Mouse (Mus musculus): ENCODE results near the gene Polr3h. TPM values are rescaled to one million over a fixed set of nuclear protein-coding genes. Genes with fewer than 3 reads are reported as not detected.
A peak's percentile ranks its signal among the peaks of the same experiment; 100 is the strongest.

Gene Polr3h
- total RNA-seq, 2 experiments from 2014 or later = 6.4 to 7.6 TPM

DNA sequence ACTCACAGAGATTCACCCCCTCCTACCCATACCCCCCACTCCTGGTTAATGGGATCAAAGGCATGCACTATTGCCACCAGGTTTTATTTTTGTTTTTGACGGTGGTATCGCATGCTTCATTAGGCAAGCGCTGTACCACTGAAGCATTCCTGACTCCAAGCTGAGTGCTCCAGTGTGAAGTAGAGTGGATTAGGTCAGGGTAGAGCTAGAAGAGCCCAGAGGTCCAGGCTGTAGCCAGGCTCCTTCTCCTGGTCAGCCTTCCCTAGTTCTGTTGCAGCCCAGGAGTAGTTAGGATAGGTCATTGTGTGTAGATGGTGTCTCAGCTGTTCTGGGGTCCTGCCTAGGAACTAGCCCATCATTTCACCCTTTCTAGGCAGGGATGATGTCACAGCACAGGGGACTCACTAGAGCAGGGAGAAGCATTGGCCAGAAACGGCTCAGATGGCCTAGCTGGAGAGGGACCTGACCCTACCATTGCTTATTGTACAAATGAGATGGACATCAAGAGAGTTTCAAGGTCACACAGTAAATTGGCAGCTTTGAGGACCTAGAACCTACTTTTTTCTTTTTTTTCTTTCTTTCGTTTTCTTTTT, 80.9 kb downstream of the Polr3h start:
- Histone ChIP-seq H3K4me3 (no peak overlapping the region; the same call in 1 of the 2 replicates), H3K27ac (peak overlapping the region; percentile 100)
- peak; percentile 26 for DNase-seq
- TF ChIP-seq CTCF (IDR thresholded peaks at IDR 0.05) = no peak
- intact Hi-C loops (cut with DNase I) = no loop called here

DNA sequence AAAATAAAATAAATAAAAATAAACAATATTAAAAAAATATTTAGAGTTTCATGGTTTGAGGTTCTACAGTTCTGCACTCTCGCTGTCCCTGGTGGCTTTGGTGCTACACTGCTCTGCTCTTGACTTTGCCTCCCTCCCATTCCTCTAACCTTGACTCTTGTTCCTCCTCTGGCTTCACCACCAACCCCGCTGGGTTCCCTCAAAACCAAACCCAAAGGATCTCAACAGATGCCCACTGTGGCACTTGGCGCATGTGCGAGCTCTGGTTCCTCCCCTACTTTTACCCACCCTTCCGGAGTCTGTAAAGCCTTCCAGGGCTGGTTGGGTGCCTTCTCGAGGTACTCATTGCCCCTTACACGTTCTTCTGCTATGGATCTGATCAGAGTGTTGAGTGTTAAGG, 83.8 kb downstream of the Polr3h start:
- DNase-seq = peak; percentile 16
- no peak overlapping the region for H3K4me3 ChIP-seq
- peak overlapping the region; percentile 96 for H3K27ac ChIP-seq
- intact Hi-C loops (cut with DNase I) = no loop called here
- TF ChIP-seq CTCF (IDR thresholded peaks at IDR 0.05) = no peak

DNA sequence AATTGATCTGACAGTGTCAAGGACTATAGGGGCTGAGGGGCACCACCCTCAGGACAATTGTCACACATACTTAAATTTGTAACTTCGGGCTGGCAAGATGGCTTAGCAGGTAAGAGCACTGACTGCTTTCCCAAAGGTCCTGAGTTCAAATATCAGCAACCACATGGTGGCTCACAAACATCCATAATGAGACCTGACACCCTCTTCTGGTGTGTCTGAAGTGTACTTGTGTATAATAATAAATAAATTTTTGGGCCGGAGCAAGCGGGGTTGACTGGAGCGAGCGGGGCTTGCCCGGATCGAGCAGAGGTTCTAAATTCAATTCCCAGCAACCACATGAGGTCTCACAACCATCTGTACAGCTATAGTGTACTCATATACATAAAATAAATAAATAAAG, 85.7 kb downstream of the Polr3h start:
- intact Hi-C loops (cut with DNase I) = no loop called here
- Histone ChIP-seq H3K4me3 (no peak overlapping the region), H3K27ac (peak overlapping the region; percentile 96)
- DNase-seq = no peak
- TF ChIP-seq CTCF (IDR thresholded peaks at IDR 0.05) = no peak

DNA sequence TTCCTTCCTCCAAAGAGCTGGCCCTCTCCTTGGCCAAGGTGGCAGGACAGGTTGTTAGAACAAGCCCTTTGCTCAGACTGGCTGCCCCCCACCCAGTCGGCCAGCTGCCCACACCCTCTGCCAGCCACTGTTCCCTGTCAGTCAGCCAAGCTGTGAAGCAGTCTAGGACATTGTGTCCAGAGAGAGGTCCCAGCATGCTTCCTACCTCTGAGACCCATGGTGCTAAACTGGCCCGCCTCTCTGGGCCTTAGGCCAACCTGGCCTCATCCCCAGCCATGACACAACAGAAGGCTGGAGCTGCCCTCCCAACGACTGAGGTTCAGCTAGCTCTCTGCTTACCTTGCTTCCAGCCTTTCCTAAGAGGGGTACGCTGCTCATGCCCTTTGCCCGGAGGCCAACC, 86.4 kb downstream of the Polr3h start:
- TF ChIP-seq CTCF (IDR thresholded peaks at IDR 0.05) = no peak
- Histone ChIP-seq H3K27ac (peak overlapping the region; percentile 96), H3K4me3 (peak overlapping the region; percentile 56)
- DNase-seq = peak; percentile 97
- intact Hi-C loops (cut with DNase I) = no loop called here

DNA sequence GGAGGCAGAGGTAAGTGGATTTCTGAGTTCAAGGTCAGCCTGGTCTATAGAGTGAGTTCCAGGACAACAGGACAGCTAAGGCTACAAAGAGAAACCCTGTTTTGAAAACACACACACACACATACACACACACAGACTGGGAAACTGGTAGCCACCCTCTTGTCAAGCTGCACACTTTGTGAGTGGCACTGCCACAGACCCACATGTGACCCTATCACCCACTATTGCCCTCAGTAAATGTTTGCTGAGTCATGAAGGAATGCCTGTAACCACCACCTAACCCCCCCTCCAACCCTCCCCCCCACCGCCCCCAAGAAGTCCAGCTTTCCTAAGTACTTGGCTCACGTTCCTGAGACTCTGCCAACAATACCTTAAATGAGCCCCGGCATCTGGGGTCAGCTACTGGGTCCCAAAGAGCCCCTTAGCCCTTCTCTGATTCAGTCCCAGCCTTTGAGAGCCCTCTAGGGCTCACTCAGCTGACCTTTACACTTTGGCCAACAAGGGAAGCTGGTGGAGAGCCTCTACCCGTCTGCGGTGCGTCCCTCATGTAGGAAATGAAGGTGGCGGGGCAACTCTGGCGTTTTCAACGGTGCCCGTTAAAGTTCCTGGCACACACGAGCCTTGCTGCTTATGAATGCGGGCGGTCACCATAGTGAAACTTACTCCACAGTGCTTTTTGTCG, 87.3 kb downstream of the Polr3h start:
- intact Hi-C loops (cut with DNase I) = no loop called here
- H3K4me3 ChIP-seq = peak overlapping the region; percentile 56
- TF ChIP-seq CTCF (IDR thresholded peaks at IDR 0.05) = no peak; the same call in 1 of the 2 replicates
- peak overlapping the region; percentile 96 for H3K27ac ChIP-seq
- DNase-seq = peak; percentile 72

Other genes with a start within 250 kb of the Polr3h start
- 1 to 10 TPM; 1.3 to 1.4 TPM for gene Chadl, start 229.0 kb downstream of the Polr3h start, total RNA-seq (2021)
- gene Zc3h7b, start 181.2 kb downstream of the Polr3h start, total RNA-seq (2021) = 10 to 100 TPM; 30.2 to 34.3 TPM
- 10 to 100 TPM; 23.7 to 24.1 TPM for gene Rangap1, start 180.7 kb downstream of the Polr3h start, total RNA-seq (2021)
- 100 to 1,000 TPM; 101 to 191 TPM for gene Tef, start 123.8 kb downstream of the Polr3h start, total RNA-seq (2021)
- gene Tob2, start 67.4 kb downstream of the Polr3h start, total RNA-seq (2021) = 100 to 1,000 TPM; 151 to 205 TPM
- gene Phf5a, start 54.3 kb downstream of the Polr3h start, total RNA-seq (2021) = 10 to 100 TPM; 38.4 to 39.9 TPM
- 1,000 to 10,000 TPM; 1,155 to 1,439 TPM for gene Aco2, start 53.9 kb downstream of the Polr3h start, total RNA-seq (2021)
- 1 to 10 TPM; 1.6 to 2.1 TPM for gene Csdc2, start 10.5 kb upstream of the Polr3h start, total RNA-seq (2021)
- 10 to 100 TPM; 16.2 to 17.2 TPM for gene Pmm1, start 34.7 kb upstream of the Polr3h start, total RNA-seq (2021)
- gene 1700029P11Rik, start 54.3 kb upstream of the Polr3h start, total RNA-seq (2021) = not detected
- gene Xrcc6, start 61.6 kb upstream of the Polr3h start, total RNA-seq (2021) = 10 to 100 TPM; 23.9 to 25.4 TPM
- 10 to 100 TPM; 14.5 to 20.8 TPM for gene Desi1, start 107.6 kb upstream of the Polr3h start, total RNA-seq (2021)
- 10 to 100 TPM; 44.4 to 61.4 TPM for gene Snu13, start 121.4 kb upstream of the Polr3h start, total RNA-seq (2021)
- not detected for gene 4930407I10Rik, start 132.9 kb upstream of the Polr3h start, total RNA-seq (2021)
- gene Mei1, start 143.8 kb upstream of the Polr3h start, total RNA-seq (2021) = not detected
- 10 to 100 TPM; 11.8 to 12.4 TPM for gene Ccdc134, start 201.7 kb upstream of the Polr3h start, total RNA-seq (2021)
- gene Srebf2, start 220.9 kb upstream of the Polr3h start, total RNA-seq (2021) = 10 to 100 TPM; 11.4 to 17.4 TPM